Mouse (Mus musculus) kidney, postnatal 14 days (tissue): ENCODE measurements around the gene P4hb.
"Not testable (repeated sequence)": the region's sequence is repeated elsewhere in the genome, so short reads cannot be mapped to it uniquely, and the experiment has no call there.

Source experiments
- DNase-seq: peaks from one replicate; pipeline ENCODE4 v3.0.0; 2022; ENCODE audit warnings: mixed read lengths

The P4hb gene

DNA sequence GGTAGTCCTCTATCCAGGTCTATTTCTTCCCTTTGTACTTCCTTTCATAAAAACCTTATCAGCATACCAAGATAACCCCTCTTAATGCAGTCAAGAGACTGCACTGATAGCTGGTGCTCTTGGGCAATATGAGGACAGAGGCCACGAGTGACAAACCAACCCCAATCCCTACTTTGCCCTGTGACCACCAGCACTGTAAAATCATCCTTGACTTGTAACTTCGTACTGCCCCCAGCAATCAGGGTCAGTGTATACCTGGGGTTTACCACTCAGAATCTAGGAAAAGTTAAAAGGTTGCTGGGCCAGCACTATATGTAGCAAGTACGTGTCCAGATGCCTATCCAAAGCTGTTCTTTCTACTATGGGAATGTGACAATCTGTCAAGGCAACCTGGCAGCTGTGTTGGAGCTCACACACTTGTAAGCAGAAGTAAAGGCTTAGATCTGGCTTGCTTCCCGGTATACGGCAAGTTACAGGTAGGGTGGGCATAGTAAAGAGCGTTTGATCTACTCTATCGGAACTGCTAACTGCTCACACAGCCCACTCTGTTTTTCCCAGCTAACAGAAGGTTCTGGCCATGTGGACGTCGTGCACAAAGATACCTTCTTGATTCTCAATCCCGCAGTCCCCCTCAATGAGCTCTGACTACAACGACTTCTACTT is 1.2 kb downstream of the P4hb start:
- no peak for DNase-seq

GRCm38 (mm10) chr11:120571122-120571521 is 1.9 kb downstream of the P4hb start:
- DNase-seq, result no peak

DNA sequence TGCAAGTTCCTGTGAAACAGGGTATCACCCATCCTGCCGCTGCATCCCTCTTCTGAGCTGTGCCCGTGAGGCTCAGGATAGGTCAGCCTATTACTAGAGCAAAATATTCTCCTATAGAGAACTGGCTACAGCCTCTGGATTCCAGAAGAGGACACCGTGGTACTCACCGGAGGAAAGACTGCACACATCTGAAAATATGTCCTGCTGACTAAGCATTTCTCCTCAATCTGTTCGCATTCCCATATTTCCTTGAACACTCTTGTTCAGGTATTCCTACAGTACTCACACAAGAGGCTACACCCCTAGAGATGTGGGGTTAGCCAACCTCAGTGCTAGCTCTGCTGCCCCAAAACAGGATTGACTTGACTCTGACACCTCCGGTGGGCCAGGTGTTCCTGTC is 4.7 kb downstream of the P4hb start:
- DNase-seq, result no peak

- DNase-seq, result no peak
Observed at GRCm38 (mm10) chr11:120565114-120565513, 7.9 kb downstream of the P4hb start.

- DNase-seq, result no peak
Observed at GRCm38 (mm10) chr11:120562949-120563348, 10.1 kb downstream of the P4hb start.

- no peak for DNase-seq
Observed at GRCm38 (mm10) chr11:120560952-120561728, 11.9 kb downstream of the P4hb start.

GRCm38 (mm10) chr11:120558843-120559242 is 14.2 kb downstream of the P4hb start:
- not testable (repeated sequence) for DNase-seq

DNA sequence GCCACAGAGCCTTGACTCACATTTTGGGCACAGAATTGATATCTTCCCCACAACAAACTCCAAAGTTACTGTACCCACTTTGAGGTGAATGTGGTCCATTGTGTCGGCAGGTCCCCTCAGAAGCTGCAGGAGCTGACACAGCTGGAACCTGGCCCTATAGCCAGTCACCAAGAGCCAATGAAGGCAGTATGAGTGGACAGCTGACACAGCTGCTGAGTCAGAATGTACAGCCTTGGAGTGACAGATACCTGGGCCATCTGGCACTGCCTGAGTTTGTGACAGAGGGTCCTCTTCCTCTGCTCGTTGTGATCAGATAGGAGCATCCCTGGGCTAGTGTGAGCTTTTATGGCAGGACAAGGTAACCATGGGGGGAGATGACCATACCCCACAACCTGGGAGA is 17.8 kb downstream of the P4hb start:
- DNase-seq, result no peak

DNA sequence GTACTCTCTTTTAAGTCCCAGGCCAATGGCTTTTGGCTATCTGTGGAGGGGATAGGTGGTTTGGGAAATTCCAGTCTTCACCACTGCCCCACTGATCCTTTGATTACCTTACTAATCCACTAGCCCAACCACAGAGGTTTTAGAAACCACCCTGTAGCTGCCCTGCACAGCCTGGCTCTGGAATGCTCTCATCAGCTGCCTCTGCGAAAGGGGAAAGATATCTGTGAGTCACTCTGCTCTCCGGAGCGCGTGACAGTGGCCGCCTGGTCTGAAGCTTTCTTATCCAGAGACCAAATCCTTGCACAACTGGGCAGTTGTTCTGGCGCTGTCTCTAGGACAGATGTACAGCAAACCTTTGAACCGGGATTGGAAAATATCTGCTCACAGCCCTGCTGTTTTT is 18.2 kb downstream of the P4hb start:
- DNase-seq, result no peak

DNA sequence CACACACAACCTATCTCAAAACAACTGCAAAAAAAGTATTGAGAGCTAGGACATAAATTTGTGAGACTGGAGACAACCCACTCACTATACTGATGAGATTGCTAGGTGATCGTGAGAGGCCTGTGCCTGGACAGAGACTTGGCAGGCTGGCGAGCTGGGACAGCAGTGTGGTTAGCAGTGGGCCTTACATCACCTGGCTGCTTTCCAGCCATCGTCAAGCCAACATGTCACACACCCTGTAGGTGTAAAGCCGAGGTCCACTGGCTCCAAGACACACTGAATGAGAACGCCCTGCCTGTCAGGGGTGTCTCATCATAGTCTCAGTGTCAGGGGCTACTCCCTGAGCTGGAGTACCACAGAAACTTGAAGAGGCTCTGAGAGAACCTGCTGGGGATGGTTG is 20.3 kb downstream of the P4hb start:
- no peak for DNase-seq

DNA sequence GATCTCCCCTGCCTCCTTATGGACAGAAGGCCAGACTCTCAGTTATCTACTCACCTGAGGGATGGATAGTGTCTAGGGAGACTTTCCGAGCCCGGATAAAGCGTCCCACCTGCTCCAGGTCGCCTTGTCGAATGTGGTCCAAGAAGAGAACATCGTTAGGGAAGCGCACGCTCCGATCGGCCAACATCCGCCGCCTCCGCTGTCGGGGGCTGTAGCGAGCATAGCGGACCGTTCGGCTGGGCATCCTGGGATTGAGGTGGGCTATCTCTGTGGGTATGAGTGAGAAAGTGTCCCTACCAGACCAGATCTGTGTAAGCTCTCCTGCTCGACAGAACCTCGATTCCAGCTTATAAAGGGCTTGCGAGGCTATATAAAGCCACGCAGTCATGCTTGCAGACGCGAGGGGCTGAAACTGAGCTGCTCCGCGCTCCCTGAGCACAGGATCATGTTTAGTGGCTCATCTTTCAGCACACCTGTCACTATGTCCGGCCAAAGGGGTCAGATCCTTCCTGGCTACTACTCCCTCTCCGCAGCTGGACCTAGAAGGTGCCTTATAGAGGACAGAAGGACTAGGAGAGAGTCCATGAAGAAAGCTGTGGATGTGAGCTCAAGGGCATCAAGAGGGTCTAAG is 22.1 kb downstream of the P4hb start, which contains the start of gene Ppp1r27:
Gene Ppp1r27 (minus strand): TSS at position 323 of the 631 bp plus-strand sequence.
- DNase-seq, result no peak

DNA sequence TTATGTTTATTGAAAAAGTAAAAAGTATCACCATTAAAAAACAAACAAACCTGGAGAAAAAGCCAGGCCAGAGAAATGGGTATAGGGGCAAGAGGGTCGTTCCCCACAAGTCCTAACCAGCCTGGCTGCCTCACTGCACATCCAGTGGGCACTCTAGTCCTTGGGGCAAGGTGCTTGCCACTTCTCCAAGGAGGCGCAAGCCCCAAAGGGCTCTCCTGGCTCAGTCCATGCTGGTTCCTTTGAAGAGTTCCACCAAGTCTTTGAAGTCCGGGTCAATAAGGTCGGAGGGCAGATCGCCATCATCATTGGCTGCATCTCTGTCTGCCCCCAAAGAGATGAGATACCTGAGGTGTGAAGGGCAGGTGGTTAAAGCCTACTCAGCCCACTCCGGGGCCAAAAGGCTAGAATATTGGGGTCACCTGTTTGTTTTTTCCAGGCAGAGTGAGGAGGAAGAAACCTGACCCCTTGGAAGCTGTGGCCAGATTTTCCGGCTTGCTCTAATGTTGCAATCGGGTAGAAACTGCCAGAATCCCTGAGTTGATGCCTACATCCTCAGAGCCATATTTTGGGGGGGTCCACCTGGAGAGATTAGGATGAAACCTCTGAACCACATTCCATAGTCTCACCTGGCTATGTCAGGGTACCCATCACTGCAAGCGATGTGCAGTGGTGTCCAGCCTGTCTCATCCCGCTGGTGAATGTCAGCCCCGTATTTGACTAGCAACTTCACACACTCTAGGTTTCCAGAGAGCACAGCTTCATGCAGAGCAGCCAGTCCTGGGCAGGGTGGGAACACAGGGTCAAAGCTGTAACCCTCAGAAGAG is 22.9 kb downstream of the P4hb start:
- peak; percentile 22 for DNase-seq

GRCm38 (mm10) chr11:120549168-120549945 is 23.7 kb downstream of the P4hb start, which contains the start of gene Mcrip1:
TSS of gene Mcrip1 (minus strand) at chr11:120549727.
- DNase-seq, result peak; percentile 96

GRCm38 (mm10) chr11:120548786-120549167 is 24.3 kb downstream of the P4hb start:
- DNase-seq, result no peak

DNA sequence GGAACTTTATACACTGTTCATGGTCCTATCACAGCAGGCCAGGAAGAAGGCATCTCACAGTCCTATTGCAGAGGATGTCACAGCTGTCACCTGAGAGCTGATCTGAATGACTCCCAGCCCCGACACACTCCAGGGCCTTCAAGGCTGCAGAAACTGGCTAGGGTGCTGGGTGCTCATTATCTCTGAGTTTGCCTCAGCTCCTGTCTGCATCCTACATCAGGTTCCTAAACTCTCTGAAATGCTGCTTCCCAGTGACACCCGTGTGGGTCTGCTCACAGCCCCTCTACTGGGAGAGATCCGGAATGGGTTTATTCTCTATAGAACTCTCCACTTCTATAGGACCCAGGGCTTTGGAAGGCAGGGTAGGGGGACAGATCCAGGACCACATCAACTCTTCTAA is 24.8 kb downstream of the P4hb start:
- DNase-seq, result no peak

- DNase-seq, result peak; percentile 27
Observed at GRCm38 (mm10) chr11:120547469-120547868, 25.6 kb downstream of the P4hb start.

GRCm38 (mm10) chr11:120545964-120546363 is 27.1 kb downstream of the P4hb start:
- peak; percentile 55 for DNase-seq

DNA sequence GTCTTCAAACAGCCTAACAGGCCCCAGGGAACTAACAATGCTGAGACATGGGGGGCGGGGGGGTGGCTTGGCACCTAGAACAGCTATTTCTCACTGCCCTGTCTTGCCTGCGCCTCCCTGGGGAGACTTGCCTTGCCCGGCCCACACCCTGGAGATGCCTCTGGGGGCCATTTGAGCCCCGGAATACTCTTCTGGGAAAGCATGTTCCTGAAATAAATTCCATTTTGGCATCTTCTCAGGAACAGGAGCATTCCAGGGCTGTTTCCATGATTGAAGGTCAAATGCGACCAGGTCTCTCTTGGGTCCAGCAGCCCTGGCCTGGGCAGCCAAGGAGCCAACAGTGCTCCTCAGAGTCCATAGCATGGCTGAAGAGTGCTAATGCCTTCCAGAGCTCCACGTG is 30.7 kb downstream of the P4hb start:
- DNase-seq, result peak; percentile 30

DNA sequence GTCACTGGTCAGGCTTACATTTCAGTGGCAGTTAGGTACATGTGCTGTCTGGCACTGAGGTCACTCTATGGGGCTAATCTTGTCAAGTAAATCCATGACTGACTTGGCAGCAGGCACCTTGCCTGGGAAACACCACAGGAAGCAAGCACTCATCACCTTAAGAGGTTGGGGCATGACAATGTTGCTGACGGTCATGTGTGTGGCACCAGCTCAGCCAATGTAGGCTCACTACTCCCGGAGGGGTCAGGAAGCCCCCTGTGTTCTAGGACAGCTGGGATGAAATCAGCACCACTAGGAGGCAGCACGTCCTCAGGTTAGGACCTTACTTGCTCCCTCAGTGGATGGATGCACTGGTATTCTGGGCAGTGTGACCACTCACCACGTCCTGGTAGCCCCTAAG is 31.1 kb downstream of the P4hb start:
- peak; percentile 33 for DNase-seq

DNA sequence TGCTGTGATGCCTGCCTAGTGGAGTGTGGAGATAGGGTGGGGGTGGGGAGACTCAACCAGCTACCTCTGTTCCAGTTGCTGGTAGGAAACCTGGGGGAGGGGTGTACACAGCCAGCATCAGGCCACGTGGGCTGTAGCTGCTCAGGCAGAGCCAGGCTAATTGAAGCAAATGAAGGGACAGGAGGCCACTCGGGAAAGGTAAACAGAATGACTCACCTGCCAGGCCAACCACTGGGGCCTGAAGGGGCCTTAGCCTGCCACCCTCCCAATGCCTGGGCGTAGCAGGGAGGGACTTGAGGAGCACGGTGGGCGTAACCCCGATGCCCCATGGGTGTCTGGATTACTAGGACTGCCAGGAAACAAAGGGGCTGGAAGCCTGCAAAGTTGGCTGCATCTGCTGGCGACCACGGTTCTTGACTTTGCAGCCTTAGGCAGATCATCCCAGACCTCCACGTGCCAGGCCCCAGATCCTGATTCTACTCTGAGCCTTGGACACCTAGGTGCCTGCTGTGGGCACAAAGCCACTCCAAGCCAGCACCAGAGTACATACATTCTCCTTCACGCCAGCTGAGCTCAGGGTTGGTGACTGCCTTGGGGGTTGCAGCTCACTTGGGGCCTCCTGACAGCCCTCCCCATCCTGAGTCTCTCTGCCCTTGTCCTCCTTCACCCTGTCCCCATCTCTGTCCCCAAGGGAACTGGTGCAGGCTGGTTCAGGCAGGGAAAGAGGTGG is 33.6 kb downstream of the P4hb start:
- peak; percentile 79 for DNase-seq

DNA sequence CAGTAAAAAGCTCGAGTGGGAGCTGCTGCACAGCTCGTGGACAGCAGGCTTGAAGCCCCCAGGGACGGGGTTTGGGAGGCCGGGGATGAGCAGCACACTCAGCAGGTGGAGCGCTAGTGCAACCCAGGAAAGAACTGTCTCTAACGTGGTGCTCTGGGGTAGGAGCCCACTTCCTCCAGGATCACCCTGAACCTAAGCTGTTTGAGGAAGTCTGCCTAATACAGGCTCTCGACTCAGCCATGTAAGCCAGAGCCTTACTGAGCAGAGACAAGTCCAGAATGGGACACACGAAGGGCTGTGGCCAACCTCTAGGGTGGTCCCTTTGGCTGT is 34.1 kb downstream of the P4hb start:
- no peak for DNase-seq

- DNase-seq, result peak; percentile 85
Observed at GRCm38 (mm10) chr11:120538485-120538884, 34.6 kb downstream of the P4hb start.
